Mouse (Mus musculus) stomach, embryonic 14.5 days (tissue): ENCODE measurements around the gene Ubap2l. TPM values are rescaled to one million over a fixed set of nuclear protein-coding genes. Genes with fewer than 3 reads are reported as not detected.
A peak's percentile ranks its signal among the peaks of the same experiment; 100 is the strongest.

Experiments used
- ATAC-seq: fragments of 200-750 bp; cut with Nextera tagmentation; 2 replicates; pipeline ENCODE4 v1.8.0; 2017; ENCODE audit warnings: low read depth, moderate TSS enrichment; ENCODE audit not compliant: insufficient number of reproducible peaks, insufficient read depth, low FRiP score
- H3K27ac ChIP-seq: fragments of 300-500 bp; sonication (generic); 2 replicates; pipeline ENCODE4 v1.5.1; 2014; ENCODE audit warnings: mild to moderate bottlenecking, low read length, moderate library complexity, mixed read lengths
- H3K27me3 ChIP-seq: fragments of 300-500 bp; sonication (generic); 2 replicates; pipeline ENCODE4 v1.6.1; 2014; ENCODE audit warnings: low read length, control low read depth, mixed read lengths; ENCODE audit not compliant: control insufficient read depth, insufficient read depth
- H3K36me3 ChIP-seq: fragments of 300-500 bp; sonication (generic); 2 replicates; pipeline ENCODE4 v1.6.1; 2014; ENCODE audit warnings: mild to moderate bottlenecking, control low read depth, low read length, moderate library complexity, mixed read lengths; ENCODE audit not compliant: control insufficient read depth, insufficient read depth
- H3K4me1 ChIP-seq: fragments of 300-500 bp; sonication (generic); 2 replicates; pipeline ENCODE4 v1.6.1; 2014; ENCODE audit warnings: low read length, control low read depth, mixed read lengths; ENCODE audit not compliant: control insufficient read depth, insufficient read depth
- H3K4me2 ChIP-seq: fragments of 300-500 bp; sonication (generic); replicated peaks from 2 replicates; pipeline ENCODE4 v1.6.1; 2014; ENCODE audit warnings: low read depth, low read length, control low read depth
- H3K4me3 ChIP-seq: fragments of 300-500 bp; sonication (generic); 2 replicates; pipeline ENCODE4 v1.5.1; 2014; ENCODE audit warnings: low read depth, low read length, control low read depth
- H3K9ac ChIP-seq: fragments of 300-500 bp; sonication (generic); replicated peaks from 2 replicates; pipeline ENCODE4 v1.6.1; 2014; ENCODE audit warnings: low read depth, mild to moderate bottlenecking, control low read depth, low read length, moderate library complexity, mixed read lengths
- H3K9me3 ChIP-seq: fragments of 300-500 bp; sonication (generic); 2 replicates; pipeline ENCODE4 v1.6.1; 2016; ENCODE audit warnings: low read depth, low read length, control low read depth; ENCODE audit not compliant: control insufficient read depth
- WGBS: fragments of 180-500 bp; shearing (Covaris S2); extraction: QIAGEN DNeasy Blood & Tissue Kit; methylation state at CpG from one replicate; pipeline ENCODE4 v1.1.7; 2014; 5-methylcytosine and 5-hydroxymethylcytosine counted together
- polyA plus RNA-seq: library from polyadenylated mRNA; unstranded; fragments of >200 nt; fragmentation: Nextera tagmentation; extraction: Ambion mirVana; gene quantifications from 2 replicates; pipeline ENCODE4 v1.2.1, GENCODE M21; 2014

Ubap2l gene
- polyA plus RNA-seq, 1 experiment from 2014 or later: 258 TPM

- H3K27ac ChIP-seq: peak overlapping the region; percentile 94
Measured at GRCm38 (mm10) chr3:89962751-89963220, 89.6 kb downstream of the Ubap2l start.

GRCm38 (mm10) chr3:89962059-89962750 is 90.2 kb downstream of the Ubap2l start:
- peak overlapping the region; percentile 91 for H3K4me2 ChIP-seq
- H3K4me3 ChIP-seq: peak overlapping the region; percentile 86
- ATAC-seq: no peak
- peaks cover 33% of the 10 kb centered on the region for H3K4me1 ChIP-seq
- WGBS: 3% methylated on average over 14 of the region's 14 CpGs
- peak overlapping the region; percentile 89 for H3K9ac ChIP-seq
- H3K36me3 ChIP-seq: peaks cover 10% of the 10 kb centered on the region; the same call in 1 of the 2 replicates
- peak overlapping the region; percentile 94 for H3K27ac ChIP-seq
- H3K27me3 ChIP-seq: no peaks in the 10 kb centered on the region
- no peaks in the 10 kb centered on the region for H3K9me3 ChIP-seq

More at GRCm38 (mm10) chr3:89962751-89963220, 89.6 kb downstream of the Ubap2l start:
- peak overlapping the region; percentile 86 for H3K4me3 ChIP-seq
- ATAC-seq: peak; percentile 2; the same call in 1 of the 2 replicates
- H3K4me1 ChIP-seq: peaks cover 33% of the 10 kb centered on the region
- H3K9ac ChIP-seq: peak overlapping the region; percentile 89
- H3K36me3 ChIP-seq: peaks cover 6% of the 10 kb centered on the region; the same call in 1 of the 2 replicates
- no peaks in the 10 kb centered on the region for H3K9me3 ChIP-seq
- 1% methylated on average over 30 of the region's 30 CpGs for WGBS
- H3K27me3 ChIP-seq: no peaks in the 10 kb centered on the region
- peak overlapping the region; percentile 91 for H3K4me2 ChIP-seq

GRCm38 (mm10) chr3:89961436-89961835 is 91.0 kb downstream of the Ubap2l start:
- 42% methylated on average over 4 of the region's 4 CpGs for WGBS
- peak overlapping the region; percentile 86 for H3K4me3 ChIP-seq
- H3K27me3 ChIP-seq: no peaks in the 10 kb centered on the region
- H3K27ac ChIP-seq: no peak overlapping the region; the same call in 1 of the 2 replicates
- no peak overlapping the region for H3K9ac ChIP-seq
- H3K4me1 ChIP-seq: peaks cover 33% of the 10 kb centered on the region
- peak overlapping the region; percentile 91 for H3K4me2 ChIP-seq
- H3K9me3 ChIP-seq: no peaks in the 10 kb centered on the region
- no peak for ATAC-seq
- H3K36me3 ChIP-seq: peaks cover 17% of the 10 kb centered on the region

- peak overlapping the region; percentile 91 for H3K4me2 ChIP-seq
- peak overlapping the region; percentile 48 for H3K9ac ChIP-seq
- WGBS: under 1% methylated on average over 30 of the region's 30 CpGs
- peaks cover 33% of the 10 kb centered on the region for H3K4me1 ChIP-seq
- peaks cover 27% of the 10 kb centered on the region for H3K36me3 ChIP-seq
- peak overlapping the region; percentile 86 for H3K4me3 ChIP-seq
- ATAC-seq: peak; percentile 90
- no peaks in the 10 kb centered on the region for H3K9me3 ChIP-seq
- H3K27ac ChIP-seq: peak overlapping the region; percentile 27; the same call in 1 of the 2 replicates
- H3K27me3 ChIP-seq: no peaks in the 10 kb centered on the region
Measured at GRCm38 (mm10) chr3:89960469-89960868, 92.0 kb downstream of the Ubap2l start.

GRCm38 (mm10) chr3:89959435-89959834 is 93.0 kb downstream of the Ubap2l start:
- H3K4me2 ChIP-seq: no peak overlapping the region
- H3K9me3 ChIP-seq: no peaks in the 10 kb centered on the region
- H3K27ac ChIP-seq: no peak overlapping the region
- H3K4me1 ChIP-seq: peaks cover 27% of the 10 kb centered on the region
- no peak for ATAC-seq
- no peak overlapping the region for H3K4me3 ChIP-seq
- H3K36me3 ChIP-seq: peaks cover 28% of the 10 kb centered on the region
- no peaks in the 10 kb centered on the region for H3K27me3 ChIP-seq
- 79% methylated on average over 4 of the region's 4 CpGs for WGBS
- H3K9ac ChIP-seq: no peak overlapping the region

- H3K4me3 ChIP-seq: no peak overlapping the region
- no peak for ATAC-seq
- no peaks in the 10 kb centered on the region for H3K9me3 ChIP-seq
- no peaks in the 10 kb centered on the region for H3K27me3 ChIP-seq
- no peak overlapping the region for H3K9ac ChIP-seq
- H3K4me1 ChIP-seq: peaks cover 27% of the 10 kb centered on the region
- no peak overlapping the region for H3K27ac ChIP-seq
- 89% methylated on average over 9 of the region's 9 CpGs for WGBS
- peaks cover 36% of the 10 kb centered on the region for H3K36me3 ChIP-seq
- H3K4me2 ChIP-seq: no peak overlapping the region
Measured at GRCm38 (mm10) chr3:89957880-89958279, 94.5 kb downstream of the Ubap2l start.

GRCm38 (mm10) chr3:89956177-89956971 is 96.1 kb downstream of the Ubap2l start:
- Histone ChIP-seq H3K27me3 (no peaks in the 10 kb centered on the region), H3K27ac (no peak overlapping the region), H3K4me2 (no peak overlapping the region), H3K9ac (no peak overlapping the region), H3K4me3 (no peak overlapping the region), H3K9me3 (no peaks in the 10 kb centered on the region), H3K36me3 (peaks cover 50% of the 10 kb centered on the region), H3K4me1 (peaks cover 16% of the 10 kb centered on the region)
- WGBS: 91% methylated on average over 7 of the region's 7 CpGs
- ATAC-seq: no peak

GRCm38 (mm10) chr3:89953420-89953819 is 99.0 kb downstream of the Ubap2l start:
- no peak overlapping the region for H3K27ac ChIP-seq
- H3K4me3 ChIP-seq: no peak overlapping the region
- peaks cover 74% of the 10 kb centered on the region for H3K36me3 ChIP-seq
- no peak overlapping the region for H3K9ac ChIP-seq
- no peaks in the 10 kb centered on the region for H3K4me1 ChIP-seq
- H3K27me3 ChIP-seq: no peaks in the 10 kb centered on the region
- 4% methylated on average over 4 of the region's 4 CpGs for WGBS
- H3K4me2 ChIP-seq: no peak overlapping the region
- peak; percentile 26; the same call in 1 of the 2 replicates for ATAC-seq
- no peaks in the 10 kb centered on the region for H3K9me3 ChIP-seq
